Mouse (Mus musculus) bone marrow macrophage, adult 2 months (primary cell): ENCODE results near the gene Nudt1. TPM values are rescaled to one million over a fixed set of nuclear protein-coding genes. Genes with fewer than 3 reads are reported as not detected.
"Not testable (repeated sequence)": the region's sequence is repeated elsewhere in the genome, so short reads cannot be mapped to it uniquely, and the experiment has no call there.

ENCODE experiments used
- H3K27ac ChIP-seq: 2 replicates; pipeline ENCODE4 v1.5.1; 2012; ENCODE audit warnings: low read depth, low read length; ENCODE audit not compliant: insufficient read depth
- H3K4me1 ChIP-seq: 2 replicates; pipeline ENCODE4 v1.6.1; 2012; ENCODE audit warnings: low read length; ENCODE audit not compliant: control insufficient read depth, insufficient read depth
- H3K4me3 ChIP-seq: 2 replicates; pipeline ENCODE4 v1.5.1; 2012; ENCODE audit warnings: mild to moderate bottlenecking, low read length, moderate library complexity; ENCODE audit not compliant: insufficient read depth
- CTCF ChIP-seq: IDR thresholded peaks from 2 replicates; pipeline ENCODE4 v1.5.1; 2012; ENCODE audit warnings: low read depth, mild to moderate bottlenecking, low read length, moderate library complexity
- POLR2A ChIP-seq: IDR thresholded peaks from 2 replicates; pipeline ENCODE4 v1.6.1; 2012; ENCODE audit warnings: mild to moderate bottlenecking, low read depth, low read length, borderline replicate concordance
- polyA plus RNA-seq: library from polyadenylated mRNA; stranded (reverse); fragments of >200 nt; gene quantifications from 2 replicates; pipeline ENCODE4 v1.2.4, GENCODE M21; 2012; ENCODE audit not compliant: missing spikeins, insufficient read depth, insufficient read length

The Nudt1 gene
- polyA plus RNA-seq, 1 experiment = 12.9 TPM

DNA sequence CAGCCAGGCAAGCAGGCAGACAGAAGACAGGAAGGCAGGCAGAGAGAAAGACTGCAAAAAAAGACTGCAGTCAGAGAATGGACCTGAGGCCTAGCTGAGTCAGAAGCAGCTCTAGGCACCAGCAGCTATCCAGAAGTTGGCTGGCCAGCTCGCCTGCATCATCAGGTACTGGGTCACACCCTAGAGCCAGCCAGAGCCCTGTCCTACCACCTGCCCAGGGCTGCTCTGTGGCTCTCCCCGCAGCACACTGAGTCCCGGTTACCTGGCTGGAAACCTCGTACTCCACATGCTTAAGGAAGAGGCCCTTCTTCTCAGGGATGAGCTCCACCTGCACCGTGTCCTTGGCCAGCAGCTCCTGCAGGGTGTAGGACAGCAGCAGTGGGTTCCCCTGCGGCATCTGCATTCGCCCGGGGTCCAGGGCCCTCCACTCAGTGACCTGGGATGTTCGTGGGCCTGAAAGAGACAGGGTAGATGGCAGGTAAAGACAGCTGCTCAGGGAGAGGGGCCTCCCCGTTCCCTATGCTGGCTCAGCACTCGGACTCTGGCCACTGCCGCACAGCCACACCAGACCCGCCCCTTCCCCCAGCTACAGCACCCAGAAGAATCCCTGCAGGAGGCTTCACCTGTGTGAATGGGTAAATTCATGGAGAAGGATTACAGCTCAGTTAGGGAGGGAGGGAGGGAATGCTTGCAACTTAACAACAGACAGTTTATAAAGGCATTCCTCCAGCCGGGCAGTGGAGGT lies 38.6 kb downstream of the Nudt1 start:
- no peak overlapping the region for H3K27ac ChIP-seq
- no peaks in the 10 kb centered on the region for H3K4me1 ChIP-seq
- TF ChIP-seq CTCF (no peak), POLR2A (no peak)
- H3K4me3 ChIP-seq = no peak overlapping the region

DNA sequence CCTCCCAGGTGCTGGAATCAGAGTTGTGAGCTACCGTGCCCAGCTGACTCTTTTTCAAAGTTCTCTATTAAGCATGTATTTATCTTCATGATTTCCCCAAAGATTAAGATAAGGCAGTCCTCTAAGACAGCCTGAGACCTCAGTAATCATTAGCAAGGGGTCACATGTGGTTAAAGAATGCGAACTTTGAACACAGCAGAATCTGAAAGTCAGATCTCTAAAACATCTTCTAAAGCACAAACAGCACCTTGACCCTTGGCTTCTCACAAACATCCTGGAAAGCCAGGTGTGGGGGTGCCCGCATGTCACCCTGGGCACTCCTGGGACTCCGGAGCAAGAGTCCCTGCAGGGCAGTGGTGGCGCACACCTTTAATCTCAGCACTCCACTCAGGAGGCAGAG lies 43.0 kb downstream of the Nudt1 start:
- H3K4me3 ChIP-seq = no peak overlapping the region
- TF ChIP-seq CTCF (no peak), POLR2A (no peak)

DNA sequence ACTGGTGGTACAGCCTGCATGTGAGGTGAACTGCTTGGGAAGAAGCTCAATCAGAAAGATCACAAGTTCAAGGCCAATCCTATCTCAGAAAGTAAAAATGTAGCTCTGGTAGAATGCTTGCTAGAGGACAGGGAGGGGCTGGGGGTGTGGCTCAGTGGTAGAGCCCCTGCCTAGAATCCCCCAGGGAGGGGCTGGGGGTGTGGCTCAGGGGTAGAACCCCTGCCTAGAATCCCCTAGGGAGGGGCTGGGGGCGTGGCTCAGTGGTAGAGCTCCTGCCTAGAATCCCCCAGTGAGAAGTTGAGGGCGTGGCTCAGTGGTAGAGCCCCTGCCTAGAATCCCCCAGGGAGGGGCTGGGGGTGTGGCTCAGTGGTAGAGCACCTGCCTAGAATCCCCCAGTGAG lies 46.7 kb downstream of the Nudt1 start:
- not testable (repeated sequence) for H3K4me3 ChIP-seq, H3K27ac ChIP-seq
- H3K4me1 ChIP-seq = peaks cover 33% of the 10 kb centered on the region

More for the DNA sequence above, 43.0 kb downstream of the Nudt1 start:
- H3K27ac ChIP-seq = no peak overlapping the region
- peaks cover 2% of the 10 kb centered on the region for H3K4me1 ChIP-seq

DNA sequence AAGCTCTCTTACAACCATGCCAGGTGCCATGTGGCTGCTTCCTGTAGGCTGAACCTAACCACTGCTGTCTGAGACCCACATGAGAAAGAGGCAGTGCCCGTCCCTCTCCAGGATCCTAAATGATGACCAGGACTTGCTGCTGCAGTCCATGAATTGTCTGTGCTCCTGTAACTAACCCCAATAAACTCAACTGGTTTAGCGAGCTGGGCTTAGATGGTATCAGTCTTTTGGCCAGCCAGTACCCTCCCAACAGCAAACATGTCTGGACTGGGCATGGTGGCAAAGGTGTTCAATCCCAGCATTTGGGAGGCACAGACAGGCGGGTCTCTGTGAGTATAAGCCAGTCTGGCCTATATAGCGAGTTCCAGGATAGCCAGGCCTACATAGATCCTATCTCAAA lies 47.5 kb downstream of the Nudt1 start:
- Histone ChIP-seq H3K27ac (no peak overlapping the region), H3K4me3 (no peak overlapping the region), H3K4me1 (peaks cover 40% of the 10 kb centered on the region)
- TF ChIP-seq CTCF (no peak), POLR2A (no peak)

DNA sequence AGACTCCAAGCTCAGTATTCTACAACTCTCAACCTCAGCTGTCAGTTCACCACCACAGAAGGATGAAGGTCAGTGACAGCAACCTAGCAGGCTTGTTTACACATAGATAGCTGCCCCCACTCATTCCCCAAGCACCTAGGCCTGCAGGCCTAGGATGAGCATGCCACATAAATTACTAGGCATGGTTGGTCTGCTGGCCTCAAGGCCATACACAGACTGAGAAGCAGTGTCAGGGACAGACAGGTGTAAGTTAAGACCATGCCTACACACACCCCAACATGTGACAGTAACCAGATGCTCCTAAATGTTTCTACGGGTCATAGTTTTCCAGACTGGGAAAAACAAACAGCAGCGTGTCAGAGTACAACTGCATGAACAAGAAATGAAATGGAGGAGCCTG lies 48.0 kb downstream of the Nudt1 start:
- TF ChIP-seq CTCF (no peak), POLR2A (no peak)
- Histone ChIP-seq H3K27ac (no peak overlapping the region), H3K4me1 (peaks cover 41% of the 10 kb centered on the region), H3K4me3 (no peak overlapping the region)

DNA sequence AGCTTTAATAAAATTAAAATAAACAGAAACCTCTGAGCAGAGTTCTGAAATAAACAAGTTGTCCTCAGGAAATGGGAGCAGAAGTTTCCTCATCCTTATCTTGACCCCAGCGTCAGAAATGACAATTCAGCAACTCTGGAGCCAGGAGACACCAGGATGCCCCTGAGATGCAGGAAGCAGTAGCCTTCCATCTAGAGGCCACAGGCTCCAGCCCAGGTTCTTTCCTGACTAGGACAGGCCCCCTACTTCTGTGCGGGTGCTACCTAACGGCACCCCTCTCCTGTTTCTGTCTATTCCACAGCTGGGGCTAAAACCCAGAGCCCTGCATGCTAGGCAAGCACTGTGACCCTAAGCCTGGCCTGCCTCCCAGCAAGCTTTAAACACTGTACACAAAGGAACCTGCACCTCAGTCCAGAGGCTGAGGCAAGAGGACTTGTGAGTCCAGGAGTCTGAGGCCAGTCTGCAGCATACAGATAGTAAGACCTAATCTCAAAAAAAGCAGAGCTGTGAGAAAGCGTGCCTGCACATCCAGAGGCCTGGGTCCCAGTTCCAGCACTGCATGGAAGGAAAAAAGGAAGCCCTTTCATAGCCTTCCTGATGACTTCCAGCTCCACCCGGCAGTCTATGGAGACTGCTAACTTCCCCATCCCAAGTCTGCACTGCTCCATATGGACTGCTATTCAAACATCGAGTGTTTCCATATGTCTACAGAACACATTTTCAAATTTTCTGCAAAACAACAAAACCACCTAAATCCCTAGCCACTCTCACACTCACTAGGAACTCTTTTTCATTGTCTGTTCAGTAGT lies 49.2 kb downstream of the Nudt1 start:
- Histone ChIP-seq H3K4me3 (no peak overlapping the region), H3K27ac (peak overlapping the region; percentile 48), H3K4me1 (peaks cover 47% of the 10 kb centered on the region)
- TF ChIP-seq POLR2A (no peak), CTCF (no peak)

DNA sequence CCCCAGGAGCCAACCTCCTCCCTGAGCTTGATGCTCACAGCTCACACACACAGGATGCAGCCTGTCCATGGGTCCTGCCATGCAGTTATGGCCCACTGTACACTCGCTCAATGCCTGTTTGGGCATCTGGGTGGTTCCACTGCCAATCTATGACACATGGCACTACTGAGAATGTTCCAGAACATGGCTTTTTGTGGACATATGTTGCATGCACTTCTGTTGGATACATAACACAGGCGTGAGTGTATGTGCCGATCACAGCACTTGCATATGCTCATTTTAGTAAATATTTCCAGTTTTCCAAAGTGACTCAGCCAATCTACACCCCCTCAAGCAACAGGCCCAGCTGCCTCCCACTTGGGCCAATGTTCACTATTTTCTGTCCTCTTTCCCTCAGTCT lies 50.2 kb downstream of the Nudt1 start:
- TF ChIP-seq CTCF (no peak), POLR2A (no peak)
- no peak overlapping the region for H3K27ac ChIP-seq
- H3K4me3 ChIP-seq = no peak overlapping the region
- H3K4me1 ChIP-seq = peaks cover 47% of the 10 kb centered on the region

DNA sequence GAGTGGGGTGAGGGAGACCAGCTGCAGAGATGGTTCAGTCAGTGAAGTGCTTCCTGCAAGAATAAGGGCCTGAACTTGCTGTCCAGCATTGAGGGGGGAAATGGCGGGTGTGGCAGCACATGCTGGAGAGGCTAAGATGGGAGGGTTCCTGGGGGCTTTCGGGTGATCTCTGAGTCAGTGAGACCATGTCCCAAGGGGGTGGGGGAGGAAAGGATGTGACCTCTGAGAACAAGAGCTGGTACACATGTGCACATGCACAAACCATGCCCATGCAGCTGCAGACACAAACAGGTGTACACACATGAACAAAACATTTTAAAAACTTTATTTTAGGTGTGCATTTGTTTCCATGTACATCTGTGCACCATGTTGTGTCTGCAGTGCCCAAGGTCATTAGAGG lies 52.3 kb downstream of the Nudt1 start:
- H3K27ac ChIP-seq = no peak overlapping the region
- no peak overlapping the region for H3K4me3 ChIP-seq
- H3K4me1 ChIP-seq = peaks cover 62% of the 10 kb centered on the region
- TF ChIP-seq POLR2A (no peak), CTCF (no peak)

DNA sequence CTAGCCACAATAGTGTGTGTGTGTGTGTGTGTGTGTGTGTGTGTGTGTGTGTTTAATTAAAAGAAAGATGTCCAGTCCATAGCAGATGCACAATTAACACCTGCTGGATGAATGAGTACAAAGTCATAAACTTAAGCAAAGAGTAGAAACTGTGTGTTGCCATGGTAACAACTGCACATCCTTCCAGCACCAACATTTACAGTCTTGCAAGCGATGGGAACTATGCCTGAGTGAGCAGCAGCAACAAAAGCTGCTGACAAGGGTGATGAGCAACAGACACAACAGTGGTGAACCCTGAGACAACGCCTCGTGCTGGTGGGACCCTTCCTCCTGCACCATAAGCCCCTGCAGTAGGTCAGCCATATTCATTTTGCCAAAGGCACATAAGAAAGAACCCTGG lies 52.8 kb downstream of the Nudt1 start:
- Histone ChIP-seq H3K4me3 (no peak overlapping the region), H3K27ac (no peak overlapping the region), H3K4me1 (peaks cover 64% of the 10 kb centered on the region)
- no peak for TF ChIP-seq CTCF
- TF ChIP-seq POLR2A = no peak

DNA sequence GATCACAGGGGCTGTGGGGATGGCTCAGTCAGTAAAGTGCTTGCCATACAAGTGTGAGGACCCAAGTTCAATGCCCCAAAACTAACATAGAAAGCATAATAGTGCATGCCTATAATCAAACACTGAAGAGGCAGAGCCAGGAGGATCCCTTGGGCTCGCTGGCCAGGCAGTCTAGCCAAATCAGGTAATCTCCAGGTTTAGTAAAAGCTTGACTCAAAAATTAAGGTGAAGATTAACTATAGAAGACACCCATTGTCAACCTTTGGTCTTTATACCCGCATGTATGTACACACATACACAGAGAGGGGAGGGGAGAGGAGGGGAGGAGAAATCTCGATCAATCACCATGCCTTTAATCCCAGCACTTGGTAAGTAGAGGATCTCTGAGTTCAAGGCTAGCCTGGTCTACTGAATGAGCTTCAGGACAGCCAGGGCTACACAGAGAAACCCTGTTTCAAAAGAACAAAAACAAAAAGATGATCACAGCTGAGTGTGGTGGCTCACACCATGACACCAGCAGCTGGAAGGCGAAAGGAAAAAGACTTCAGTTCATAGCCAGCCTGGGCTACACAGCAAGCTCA lies 53.9 kb downstream of the Nudt1 start:
- Histone ChIP-seq H3K4me1 (peaks cover 60% of the 10 kb centered on the region), H3K27ac (no peak overlapping the region), H3K4me3 (no peak overlapping the region)
- TF ChIP-seq CTCF = no peak
- TF ChIP-seq POLR2A = no peak
